Mouse (Mus musculus) C2C12 (cell line): ENCODE measurements around the gene Nfib. TPM values are rescaled to one million over a fixed set of nuclear protein-coding genes. Genes with fewer than 3 reads are reported as not detected.

Experiments used
- H3K27me3 ChIP-seq: one replicate; pipeline ENCODE4 v1.6.1; 2011; ENCODE audit not compliant: control insufficient read depth, insufficient read depth, insufficient read length
- H3K36me3 ChIP-seq: one replicate; pipeline ENCODE4 v1.6.1; 2011; ENCODE audit not compliant: control insufficient read depth, insufficient read depth
- H3K4me3 ChIP-seq: one replicate; pipeline ENCODE4 v1.5.1; 2011; ENCODE audit warnings: mild to moderate bottlenecking, control low read depth; ENCODE audit not compliant: poor library complexity, insufficient read depth, severe bottlenecking
- H3K79me2 ChIP-seq: one replicate; pipeline ENCODE4 v1.6.1; 2011; ENCODE audit not compliant: control insufficient read depth, insufficient read depth
- H3K79me3 ChIP-seq: one replicate; pipeline ENCODE4 v1.6.1; 2011; ENCODE audit warnings: low read depth, control low read depth
- H3ac ChIP-seq: one replicate; pipeline ENCODE3; 2011; ENCODE audit warnings: low read depth; ENCODE audit not compliant: control insufficient read depth, insufficient read length
- CEBPB ChIP-seq: IDR thresholded peaks from one replicate; pipeline ENCODE4 v1.6.1; 2011; ENCODE audit warnings: low read depth, mild to moderate bottlenecking, control low read depth, moderate library complexity
- CTCF ChIP-seq: IDR thresholded peaks from one replicate; pipeline ENCODE4 v1.5.1; 2011; ENCODE audit not compliant: control insufficient read depth, insufficient read depth, insufficient read length
- FOSL1 ChIP-seq: IDR thresholded peaks from one replicate; pipeline ENCODE4 v1.8.0; 2011; ENCODE audit warnings: mild to moderate bottlenecking, low read length; ENCODE audit not compliant: poor library complexity, insufficient read depth, severe bottlenecking
- MAX ChIP-seq: IDR thresholded peaks from one replicate; pipeline ENCODE4 v1.6.1; 2011; ENCODE audit warnings: mild to moderate bottlenecking, control low read depth
- MYOD1 ChIP-seq: IDR thresholded peaks from one replicate; pipeline ENCODE4 v1.6.1; 2011; ENCODE audit warnings: low read depth; ENCODE audit not compliant: control insufficient read depth, insufficient read length
- MYOG ChIP-seq: IDR thresholded peaks from one replicate; pipeline ENCODE4 v1.6.1; 2011; ENCODE audit not compliant: control insufficient read depth, insufficient read length; ENCODE audit errors: extremely low read depth
- USF1 ChIP-seq: IDR thresholded peaks from one replicate; pipeline ENCODE4 v1.6.1; 2011; ENCODE audit warnings: low read depth, mild to moderate bottlenecking, control low read depth, moderate library complexity
- polyA plus RNA-seq: library from polyadenylated mRNA; unstranded; fragments of >200 nt; fragmentation: generic; extraction: Trizol; gene quantifications from one replicate; pipeline ENCODE4 v1.2.1, GENCODE M21; 2012; ENCODE audit warnings: missing spikeins

Gene Nfib
- polyA plus RNA-seq, 1 experiment = 5.1 TPM

DNA sequence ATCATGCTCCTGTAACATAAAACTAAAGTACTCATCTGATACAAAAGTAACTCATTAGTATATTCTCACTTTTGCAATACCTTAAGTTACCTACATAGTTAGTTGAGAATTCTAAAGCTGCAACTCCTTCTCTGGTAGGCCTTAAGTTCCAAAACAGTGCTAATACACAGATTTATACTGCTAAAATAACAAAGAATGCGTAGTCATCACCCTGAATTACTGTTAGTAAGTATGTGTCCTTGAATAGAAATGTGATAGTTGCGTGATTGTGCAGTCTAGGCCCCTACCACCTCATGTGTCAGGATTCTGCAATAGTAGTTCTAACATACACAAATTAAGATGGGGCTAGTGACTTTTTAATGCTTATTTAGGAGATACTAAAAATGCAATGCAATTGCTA lies 202.9 kb downstream of the Nfib start:
- H3K79me2 ChIP-seq = peaks cover 72% of the 10 kb centered on the region
- H3K79me3 ChIP-seq = peaks cover 67% of the 10 kb centered on the region
- no peaks in the 10 kb centered on the region for H3K27me3 ChIP-seq
- TF ChIP-seq MYOD1 = no peak
- TF ChIP-seq CEBPB = no peak
- TF ChIP-seq CTCF = no peak
- no peak for TF ChIP-seq USF1
- H3K36me3 ChIP-seq = peaks cover 14% of the 10 kb centered on the region
- peak overlapping the region; percentile 80 for H3K4me3 ChIP-seq
- H3ac ChIP-seq = no peak overlapping the region

- Histone ChIP-seq H3K27me3 (no peaks in the 10 kb centered on the region), H3K4me3 (no peak overlapping the region), H3ac (no peak overlapping the region), H3K79me3 (peaks cover 71% of the 10 kb centered on the region), H3K79me2 (peaks cover 78% of the 10 kb centered on the region), H3K36me3 (peaks cover 20% of the 10 kb centered on the region)
- no peak for TF ChIP-seq CEBPB
- no peak for TF ChIP-seq MAX
- TF ChIP-seq USF1 = no peak
- no peak for TF ChIP-seq FOSL1
- no peak for TF ChIP-seq MYOD1
- no peak for TF ChIP-seq CTCF
Measured at GRCm38 (mm10) chr4:82502012-82502411, 203.5 kb downstream of the Nfib start.

DNA sequence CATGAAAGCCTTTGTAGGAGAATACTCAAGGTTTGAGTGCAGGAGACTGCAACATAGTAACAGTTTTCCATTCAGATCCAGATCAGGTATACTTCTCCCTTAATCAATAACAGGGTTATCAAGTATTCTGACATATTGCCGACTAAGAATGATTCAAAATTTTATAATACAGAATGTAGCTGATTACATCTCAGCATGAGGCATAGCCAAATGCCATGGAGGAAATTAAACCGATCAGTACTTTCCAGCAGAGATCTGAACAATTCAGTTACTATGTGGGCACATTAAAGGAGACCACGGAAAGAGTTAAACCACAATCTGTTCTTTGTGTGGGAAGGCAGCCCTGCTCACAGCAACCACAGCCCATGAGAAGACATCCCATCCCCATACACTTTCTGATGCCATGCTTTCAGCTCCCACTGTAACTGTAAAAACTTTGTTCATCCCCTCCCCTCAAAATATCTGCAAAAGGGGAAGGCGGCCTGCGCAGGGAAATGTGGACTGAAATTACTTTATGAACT lies 204.9 kb downstream of the Nfib start:
- Histone ChIP-seq H3K36me3 (peaks cover 34% of the 10 kb centered on the region), H3K27me3 (no peaks in the 10 kb centered on the region), H3ac (no peak overlapping the region), H3K79me2 (peaks cover 91% of the 10 kb centered on the region), H3K79me3 (peaks cover 83% of the 10 kb centered on the region), H3K4me3 (no peak overlapping the region)
- TF ChIP-seq FOSL1 = no peak
- no peak for TF ChIP-seq CTCF
- TF ChIP-seq MAX = no peak
- no peak for TF ChIP-seq CEBPB
- no peak for TF ChIP-seq MYOG
- no peak for TF ChIP-seq MYOD1
- no peak for TF ChIP-seq USF1

DNA sequence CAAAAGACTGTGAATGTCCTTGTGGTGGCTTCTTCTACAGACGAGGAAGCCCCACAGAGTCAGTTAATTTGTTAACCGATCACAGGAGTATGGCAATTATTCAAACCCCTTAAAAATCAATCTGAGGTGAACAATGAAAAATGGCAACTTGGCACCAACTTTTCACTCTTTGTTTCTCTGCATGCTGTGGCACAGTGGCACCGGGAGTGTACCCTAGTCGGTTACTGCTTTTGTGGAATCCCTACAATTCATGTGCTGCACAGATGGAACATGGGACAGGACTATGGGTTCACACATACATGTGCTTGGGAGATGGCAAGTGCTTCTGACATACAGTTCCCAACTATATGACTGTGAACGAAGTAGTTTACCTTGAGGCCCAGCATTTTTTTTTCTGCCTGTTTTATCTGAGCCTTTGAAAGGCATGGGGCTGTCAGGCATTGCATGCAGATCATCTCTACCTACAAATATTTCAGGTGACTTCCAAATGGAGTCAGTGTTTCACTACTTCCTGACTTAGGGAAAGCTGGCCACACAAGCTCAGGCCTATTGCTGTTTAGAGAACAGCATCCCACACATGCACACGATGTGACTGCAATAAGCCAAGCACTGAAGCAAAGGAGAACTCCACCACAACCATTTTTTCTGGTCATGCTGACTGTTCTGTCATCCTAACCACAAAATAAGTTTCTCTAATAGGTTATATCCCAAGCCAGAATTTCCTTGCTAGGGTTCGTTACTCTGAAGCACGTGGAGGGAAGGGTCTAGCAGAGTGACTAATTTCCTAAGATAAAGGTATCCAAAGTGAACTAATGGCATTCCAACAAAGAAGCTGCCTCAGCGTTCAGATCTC lies 205.6 kb downstream of the Nfib start:
- peaks cover 89% of the 10 kb centered on the region for H3K79me3 ChIP-seq
- H3K36me3 ChIP-seq = peaks cover 38% of the 10 kb centered on the region
- no peak overlapping the region for H3K4me3 ChIP-seq
- H3ac ChIP-seq = no peak overlapping the region
- TF ChIP-seq CEBPB = no peak
- TF ChIP-seq CTCF = no peak
- no peak for TF ChIP-seq MYOG
- TF ChIP-seq FOSL1 = no peak
- TF ChIP-seq MAX = no peak
- TF ChIP-seq USF1 = no peak
- no peak for TF ChIP-seq MYOD1
- no peaks in the 10 kb centered on the region for H3K27me3 ChIP-seq
- H3K79me2 ChIP-seq = peaks cover 98% of the 10 kb centered on the region

DNA sequence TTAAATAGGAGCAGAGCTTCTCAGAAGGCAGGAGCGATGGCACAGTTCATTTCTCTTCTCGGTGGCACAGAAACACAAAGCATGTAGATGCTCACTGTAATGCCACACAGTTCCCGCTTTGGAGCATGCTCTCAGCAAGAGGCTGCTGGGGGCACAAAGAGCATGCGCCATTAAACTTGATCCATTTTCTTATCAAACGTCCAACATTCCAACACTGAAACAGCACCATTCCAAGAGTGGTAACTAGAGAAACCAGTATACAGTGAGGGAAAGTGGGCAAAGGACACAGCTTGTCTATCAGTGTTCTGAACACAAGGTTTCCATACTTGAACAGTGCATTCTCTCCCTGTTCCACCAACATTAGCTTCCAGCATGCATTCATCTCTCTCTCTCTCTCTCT lies 206.3 kb downstream of the Nfib start:
- peaks cover 38% of the 10 kb centered on the region for H3K36me3 ChIP-seq
- peaks cover 89% of the 10 kb centered on the region for H3K79me3 ChIP-seq
- peaks cover 99% of the 10 kb centered on the region for H3K79me2 ChIP-seq
- TF ChIP-seq USF1 = no peak
- TF ChIP-seq FOSL1 = no peak
- TF ChIP-seq MAX = no peak
- TF ChIP-seq MYOD1 = no peak
- no peak for TF ChIP-seq MYOG
- TF ChIP-seq CEBPB = no peak
- no peak for TF ChIP-seq CTCF
- no peaks in the 10 kb centered on the region for H3K27me3 ChIP-seq
- H3ac ChIP-seq = no peak overlapping the region
- H3K4me3 ChIP-seq = no peak overlapping the region
